In the genomic region with DNA sequence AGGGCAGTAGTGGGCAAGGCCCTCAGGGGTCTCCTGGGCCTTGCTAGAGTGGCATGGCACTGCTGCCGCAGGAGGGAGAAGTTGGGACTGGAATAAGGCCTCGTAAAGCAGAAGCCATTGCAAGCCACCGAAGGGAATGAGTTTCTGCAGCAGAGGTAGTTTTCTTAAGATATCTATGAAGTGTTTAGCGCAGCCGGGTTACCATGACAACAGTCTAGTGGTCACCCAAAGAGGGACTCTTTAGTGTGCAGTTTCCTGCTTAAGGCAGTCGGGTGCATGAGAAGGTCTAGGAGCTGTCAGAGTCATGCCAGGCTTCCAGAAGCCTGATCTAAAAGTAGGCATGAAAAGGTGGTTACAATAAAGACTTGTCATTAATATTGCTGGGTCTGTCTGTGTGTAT, we compare ENCODE assay signal across 22 mouse cellular contexts.
DNase-seq lines count a peak whose midpoint lies in the region; ATAC-seq and TF ChIP-seq lines count a peak whose summit lies in the region.
"Had no signal": no experiment of that assay in that cellular context is flagged by ENCODE, and none has a peak within 500 bp of the region (broad histone marks: within the 10 kb centered on the region; RNA-seq: fewer than 3 reads in every experiment).

No protein-coding gene starts in this region.

- no peak overlapping the region for H3K9ac ChIP-seq in limb, embryonic 14.5 days (ENCODE audit: low read depth, low read length, severe bottlenecking)
- no peak overlapping the region for H3K9ac ChIP-seq in midbrain, embryonic 16.5 days (ENCODE audit: low read depth, low read length)
- H3K9ac ChIP-seq in stomach, postnatal 0 days (ENCODE audit: low read length), result no peak overlapping the region
- H3K9ac ChIP-seq: embryonic facial prominence, embryonic 13.5 days; limb, embryonic 13.5 days; liver, embryonic 12.5 days; liver, postnatal 0 days had no signal

- no peak for TF ChIP-seq CTCF in stomach, postnatal 0 days (IDR thresholded peaks at IDR 0.05; ENCODE audit: low read depth)

- H3K4me3 ChIP-seq in heart, embryonic 10.5 days, result no peak overlapping the region
- H3K4me3 ChIP-seq in limb, embryonic 14.5 days (replicated peaks; ENCODE audit: low read length), result no peak overlapping the region
- no peak overlapping the region for H3K4me3 ChIP-seq in limb, embryonic 10.5 days
- H3K4me3 ChIP-seq in midbrain, embryonic 16.5 days (ENCODE audit: low read depth, low read length), result no peak overlapping the region
- no peak overlapping the region for H3K4me3 ChIP-seq in stomach, postnatal 0 days (ENCODE audit: low read depth, low read length)
- H3K4me3 ChIP-seq: embryonic facial prominence, embryonic 13.5 days; forebrain, embryonic 10.5 days; limb, embryonic 13.5 days; liver, embryonic 12.5 days had no signal

- no peak for ATAC-seq in limb, embryonic 14.5 days (ENCODE audit: low FRiP score, low read depth)
- 0 out of 2 replicates have a peak, but pooled peaks have one; percentile 16 for ATAC-seq in midbrain, embryonic 16.5 days
- no peak for ATAC-seq in stomach, postnatal 0 days (ENCODE audit: low FRiP score, low TSS enrichment)
- ATAC-seq: forebrain, embryonic 16.5 days; inflammation-experienced regulatory T-cells, adult 6 months; liver, embryonic 12.5 days; liver, postnatal 0 days; Patski had no signal

- no peaks in the 10 kb centered on the region for H3K27me3 ChIP-seq in heart, embryonic 10.5 days (ENCODE audit: insufficient read depth, poor library complexity, severe bottlenecking)
- no peaks in the 10 kb centered on the region for H3K27me3 ChIP-seq in limb, embryonic 14.5 days (ENCODE audit: control insufficient read depth, insufficient read depth, low read length)
- H3K27me3 ChIP-seq in limb, embryonic 10.5 days (ENCODE audit: low read depth, poor library complexity, severe bottlenecking), result no peaks in the 10 kb centered on the region
- H3K27me3 ChIP-seq in midbrain, embryonic 16.5 days (ENCODE audit: control insufficient read depth, insufficient read depth, low read depth, low read length), result no peaks in the 10 kb centered on the region
- no peaks in the 10 kb centered on the region for H3K27me3 ChIP-seq in stomach, postnatal 0 days (ENCODE audit: control insufficient read depth, insufficient read depth, low read length)
- H3K27me3 ChIP-seq: embryonic facial prominence, embryonic 13.5 days; limb, embryonic 13.5 days; liver, embryonic 12.5 days had no signal

- H3K36me3 ChIP-seq in heart, embryonic 10.5 days, result peaks cover 6% of the 10 kb centered on the region; the same call in 1 of the 2 replicates
- H3K36me3 ChIP-seq in limb, embryonic 14.5 days (ENCODE audit: control insufficient read depth, insufficient read depth, low read length), result no peaks in the 10 kb centered on the region
- H3K36me3 ChIP-seq in limb, embryonic 10.5 days, result no peaks in the 10 kb centered on the region
- no peaks in the 10 kb centered on the region for H3K36me3 ChIP-seq in midbrain, embryonic 16.5 days (ENCODE audit: control insufficient read depth, insufficient read depth, low read length)
- H3K36me3 ChIP-seq in stomach, postnatal 0 days (ENCODE audit: control insufficient read depth, insufficient read depth, low read length), result no peaks in the 10 kb centered on the region
- H3K36me3 ChIP-seq: embryonic facial prominence, embryonic 13.5 days; forebrain, embryonic 10.5 days; limb, embryonic 13.5 days; liver, embryonic 12.5 days had no signal

- no peaks in the 10 kb centered on the region for H3K9me3 ChIP-seq in heart, embryonic 10.5 days
- H3K9me3 ChIP-seq in limb, embryonic 14.5 days (ENCODE audit: control insufficient read depth, low read length), result no peaks in the 10 kb centered on the region
- no peaks in the 10 kb centered on the region for H3K9me3 ChIP-seq in limb, embryonic 10.5 days (replicated peaks)
- no peaks in the 10 kb centered on the region for H3K9me3 ChIP-seq in midbrain, embryonic 16.5 days (replicated peaks; ENCODE audit: control insufficient read depth, low read length, poor library complexity, severe bottlenecking)
- no peaks in the 10 kb centered on the region for H3K9me3 ChIP-seq in stomach, postnatal 0 days (ENCODE audit: control insufficient read depth, low read length)
- H3K9me3 ChIP-seq: embryonic facial prominence, embryonic 13.5 days; forebrain, embryonic 10.5 days; limb, embryonic 13.5 days had no signal

- H3K4me1 ChIP-seq in heart, embryonic 10.5 days, result peaks cover 38% of the 10 kb centered on the region
- no peaks in the 10 kb centered on the region for H3K4me1 ChIP-seq in limb, embryonic 14.5 days (ENCODE audit: control insufficient read depth, insufficient read depth, low read length)
- H3K4me1 ChIP-seq in limb, embryonic 10.5 days, result 0 out of 2 replicates have a peak, but pooled peaks cover 4% of the 10 kb centered on the region
- H3K4me1 ChIP-seq in midbrain, embryonic 16.5 days (ENCODE audit: control insufficient read depth, insufficient read depth, low read length), result peaks cover 12% of the 10 kb centered on the region; the same call in 1 of the 2 replicates
- no peaks in the 10 kb centered on the region for H3K4me1 ChIP-seq in stomach, postnatal 0 days (replicated peaks; ENCODE audit: control insufficient read depth, insufficient read depth)
- H3K4me1 ChIP-seq: embryonic facial prominence, embryonic 13.5 days; forebrain, embryonic 10.5 days; liver, embryonic 12.5 days had no signal

- no peak for DNase-seq in heart, embryonic 10.5 days (ENCODE audit: low spot score)
- no peak for DNase-seq in heart, postnatal 10 days
- peak; percentile 2 for DNase-seq in limb, embryonic 14.5 days (ENCODE audit: low spot score)
- DNase-seq in limb, embryonic 10.5 days (ENCODE audit: low spot score), result no peak
- DNase-seq in lung, postnatal 10 days, result peak; percentile 19
- DNase-seq in lung, postnatal 36 days, result no peak
- DNase-seq in stomach, postnatal 0 days (ENCODE audit: low spot score), result no peak
- DNase-seq: adrenal gland, postnatal 25 days; cerebellum, postnatal 10 days; kidney, adult 11 months; kidney, postnatal 14 days; layer of hippocampus, adult 9-11 months; liver, postnatal 0 days; thymus, postnatal 4 days had no signal

- intact Hi-C loops in heart, postnatal 10 days (cut with DNase I), result no loop called here

- TF ChIP-seq POLR2A in limb, embryonic 14.5 days (IDR thresholded peaks at IDR 0.05; ENCODE audit: borderline replicate concordance, extremely low read depth, insufficient read depth, insufficient read length), result no peak

- no peak overlapping the region for H3K4me2 ChIP-seq in limb, embryonic 14.5 days (replicated peaks; ENCODE audit: low read depth, low read length, severe bottlenecking)
- H3K4me2 ChIP-seq in midbrain, embryonic 16.5 days (ENCODE audit: low read length), result no peak overlapping the region
- H3K4me2 ChIP-seq in stomach, postnatal 0 days (replicated peaks; ENCODE audit: low read depth), result no peak overlapping the region
- H3K4me2 ChIP-seq: embryonic facial prominence, embryonic 13.5 days; limb, embryonic 13.5 days; liver, embryonic 12.5 days had no signal

- WGBS in heart, embryonic 10.5 days, result 73% methylated on average over 6 of the region's 6 CpGs
- 74% methylated on average over 6 of the region's 6 CpGs for WGBS in limb, embryonic 14.5 days
- 89% methylated on average over 6 of the region's 6 CpGs for WGBS in limb, embryonic 10.5 days
- WGBS in midbrain, embryonic 16.5 days, result 69% methylated on average over 6 of the region's 6 CpGs
- 87% methylated on average over 6 of the region's 6 CpGs for WGBS in stomach, postnatal 0 days

- no peak for TF ChIP-seq EP300 in stomach, postnatal 0 days (optimal IDR thresholded peaks at IDR 0.05)

- H3K27ac ChIP-seq in heart, embryonic 10.5 days, result 0 out of 2 replicates have a peak overlapping the region, but pooled peaks have one; percentile 42
- no peak overlapping the region for H3K27ac ChIP-seq in limb, embryonic 14.5 days (replicated peaks; ENCODE audit: low read depth, low read length)
- H3K27ac ChIP-seq in limb, embryonic 10.5 days, result no peak overlapping the region
- no peak overlapping the region for H3K27ac ChIP-seq in midbrain, embryonic 16.5 days (ENCODE audit: low read length)
- H3K27ac ChIP-seq in stomach, postnatal 0 days (replicated peaks), result no peak overlapping the region
- H3K27ac ChIP-seq: embryonic facial prominence, embryonic 13.5 days; forebrain, embryonic 10.5 days; limb, embryonic 13.5 days; liver, embryonic 12.5 days had no signal

Comparison
In these comparisons a context has a peak if more than half of its experiments do, and no peak if none do; other contexts are left out.
1. DNase-seq: peak in limb, embryonic 14.5 days (single experiment) and lung, postnatal 10 days (single experiment); none in heart, embryonic 10.5 days (single experiment), heart, postnatal 10 days (0 of 2), limb, embryonic 10.5 days (single experiment), lung, postnatal 36 days (single experiment) and stomach, postnatal 0 days (single experiment).